Mouse (Mus musculus): ENCODE measurements around the gene Map2k5.

Map2k5 gene

DNA sequence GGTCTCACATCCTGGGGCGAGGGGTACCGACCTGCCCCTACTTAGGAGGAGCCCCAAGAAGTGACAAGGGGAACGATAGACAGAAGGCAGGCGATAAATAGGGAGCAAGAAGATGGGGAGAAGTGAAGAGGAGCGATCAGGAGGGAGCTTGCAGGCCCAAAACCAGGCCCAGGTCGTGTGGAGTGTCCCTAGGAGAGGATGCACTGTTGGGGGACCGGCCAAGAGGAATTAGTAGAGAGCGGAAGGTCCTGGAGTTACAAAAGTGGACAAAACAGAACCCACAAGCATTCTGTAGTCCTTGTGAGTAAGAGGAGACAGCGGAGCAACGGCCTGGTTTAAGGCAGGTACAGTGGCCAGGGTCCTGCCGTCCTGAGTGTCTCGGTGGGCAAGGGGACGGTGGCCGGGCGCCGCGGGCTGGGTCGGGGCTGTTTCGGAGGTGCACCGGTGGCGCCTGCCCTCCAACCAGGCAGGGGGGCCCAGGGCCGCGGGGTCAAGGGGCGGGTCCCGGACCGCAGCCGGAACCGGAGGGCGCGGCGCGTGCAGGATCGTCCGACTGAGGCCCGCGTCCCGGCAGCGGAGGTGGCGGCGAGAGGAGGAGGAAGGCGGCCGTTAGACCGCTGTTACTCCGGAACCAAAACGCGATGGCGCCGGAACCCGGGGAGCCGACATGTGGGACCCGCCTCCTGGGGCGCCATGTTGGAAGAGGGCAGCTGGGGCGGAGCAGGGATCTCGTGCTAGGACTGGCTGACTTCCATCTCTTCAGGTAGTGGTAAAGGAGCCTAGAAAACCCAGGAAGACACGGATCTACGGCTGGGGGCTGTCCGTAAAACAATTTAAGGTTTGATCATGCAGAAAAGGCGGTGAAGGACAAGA is at the start of gene Map2k5:
Gene Map2k5, minus strand, starts transcription at position 633 of the 873 bp plus-strand sequence.
- peak; percentile 85 for DNase-seq (ENCODE audit: low spot score)

DNA sequence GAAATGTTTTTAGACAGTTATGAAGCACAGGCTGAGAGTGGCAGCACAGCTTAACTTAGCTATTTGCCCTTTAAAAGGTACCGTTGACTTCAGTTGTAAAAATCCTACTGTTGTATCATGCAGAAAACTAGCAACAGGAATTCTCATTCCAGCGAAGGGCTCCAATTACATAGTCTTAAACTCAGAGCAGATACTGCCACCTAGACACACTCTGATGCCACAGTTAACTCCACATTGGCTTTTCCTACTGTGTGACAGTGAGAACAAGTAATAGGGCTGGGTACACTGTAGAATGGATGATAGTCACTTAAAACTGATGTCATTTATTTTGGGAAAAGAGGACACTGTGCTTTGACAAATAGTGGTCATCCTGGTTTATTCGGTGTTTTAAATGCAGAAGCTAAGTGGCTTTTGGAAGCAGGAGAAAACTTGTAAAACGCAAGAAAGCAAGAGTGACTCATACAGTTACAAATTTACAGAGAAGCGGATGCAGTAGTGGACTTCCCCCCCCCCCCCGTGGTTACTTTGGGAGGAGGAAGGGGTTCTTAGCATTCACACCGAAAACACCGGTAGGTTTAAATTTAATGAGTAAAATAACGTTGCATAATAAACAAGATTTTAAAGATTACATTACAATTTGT is 43.5 kb upstream of the Map2k5 start:
- DNase-seq (ENCODE audit: low spot score), result no peak

DNA sequence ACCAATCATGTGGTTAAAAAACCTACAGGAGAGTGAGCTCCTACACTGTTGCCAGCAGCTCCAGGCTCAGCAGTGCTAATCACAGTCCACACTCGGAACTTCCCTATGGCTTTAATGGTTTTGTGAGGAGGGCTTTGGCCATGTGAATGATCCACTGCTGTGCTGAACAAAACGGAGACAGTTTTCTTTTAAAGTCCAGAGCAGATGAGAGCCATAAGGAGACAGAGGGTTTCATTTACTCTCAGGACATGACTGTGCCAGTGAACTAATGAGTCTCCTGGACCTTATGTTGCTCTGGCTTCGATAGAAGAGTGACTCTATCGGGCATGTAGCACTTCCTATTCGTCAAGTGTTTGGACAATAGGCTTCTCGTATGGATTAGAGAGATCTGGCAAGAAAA is 42.7 kb upstream of the Map2k5 start:
- DNase-seq (ENCODE audit: low spot score), result no peak

DNA sequence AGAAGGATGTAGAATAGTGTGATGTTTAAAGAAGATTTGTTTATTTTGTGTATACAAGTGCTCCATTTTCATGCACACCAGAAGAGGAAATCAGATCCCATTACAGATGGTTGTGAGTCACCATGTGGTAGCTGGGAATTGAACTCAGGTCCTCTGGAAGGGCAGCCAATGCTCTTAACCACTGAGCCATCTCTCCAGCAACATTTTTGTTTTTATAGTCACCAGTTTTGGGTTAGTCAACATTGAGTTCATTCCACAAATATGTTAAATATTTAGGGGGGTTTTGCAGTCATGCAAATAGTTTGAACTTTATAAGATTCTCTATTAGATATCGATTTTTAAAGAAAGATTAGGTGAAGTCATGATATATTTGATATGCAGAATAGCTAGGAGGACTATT is 22.5 kb upstream of the Map2k5 start:
- DNase-seq (ENCODE audit: low spot score), result no peak

DNA sequence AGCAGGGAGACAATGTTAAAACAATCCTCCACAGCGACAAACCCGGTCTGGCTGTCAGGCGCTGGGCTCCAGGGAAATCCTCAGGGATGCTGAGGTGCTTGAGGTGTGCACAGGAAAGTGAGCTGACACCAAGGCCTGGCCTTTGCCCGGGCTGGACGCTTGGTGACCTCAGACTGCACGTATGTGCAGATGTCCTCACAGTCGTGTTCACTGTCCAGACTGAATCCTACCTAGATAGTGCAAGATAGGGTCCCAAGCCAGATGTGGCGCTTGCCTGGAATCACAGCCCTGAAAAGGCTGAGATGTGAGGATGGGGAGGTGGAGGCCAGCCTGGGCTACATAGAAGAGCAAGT is 21.7 kb upstream of the Map2k5 start:
- DNase-seq (ENCODE audit: low spot score), result no peak

DNA sequence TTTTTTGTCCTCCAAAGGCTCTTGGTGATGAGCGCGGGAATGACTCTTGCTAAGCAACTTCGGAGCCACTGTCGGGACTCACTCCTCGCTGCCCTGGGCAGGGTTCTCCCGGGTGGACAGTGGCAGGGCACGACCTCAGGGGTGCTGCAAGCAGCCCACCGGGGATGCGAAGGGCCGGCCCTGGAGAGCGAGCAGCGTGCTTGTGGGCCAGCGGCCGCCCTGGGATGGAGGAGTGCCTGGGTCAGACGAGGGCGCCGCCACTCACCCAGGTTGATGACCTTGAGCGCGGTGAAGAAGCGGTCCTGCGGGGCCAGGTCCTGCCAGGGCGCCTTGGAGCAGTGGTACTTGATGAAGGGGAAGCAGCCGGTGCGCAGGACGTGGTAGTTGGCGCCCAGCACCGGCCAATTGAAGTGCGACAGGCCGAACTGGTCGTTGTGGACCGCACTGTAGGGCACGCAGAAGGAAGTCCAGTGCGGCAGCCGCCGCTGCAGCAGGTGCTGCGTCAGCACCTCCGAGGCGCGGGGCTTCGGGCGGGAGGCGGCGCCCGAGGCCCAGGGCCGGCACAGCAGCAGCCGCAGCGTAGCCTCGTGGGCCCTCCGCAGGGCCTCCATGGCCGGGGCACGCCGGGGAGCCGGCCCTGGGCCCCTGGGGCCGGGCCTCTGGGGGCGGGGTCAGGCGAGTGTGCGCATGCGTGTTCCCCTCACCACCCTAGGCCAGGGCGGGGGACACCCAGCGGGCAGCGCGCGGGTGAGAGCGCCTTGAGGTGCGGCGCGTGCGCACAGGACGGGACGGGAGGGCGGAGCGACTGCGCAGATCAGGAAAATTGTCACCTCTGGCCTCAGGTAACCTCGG is 21.1 kb upstream of the Map2k5 start, which contains the start of gene 2300009A05Rik:
Gene 2300009A05Rik, minus strand, starts transcription at position 636 of the 852 bp plus-strand sequence.
- peak; percentile 96 for DNase-seq (ENCODE audit: low spot score)

DNA sequence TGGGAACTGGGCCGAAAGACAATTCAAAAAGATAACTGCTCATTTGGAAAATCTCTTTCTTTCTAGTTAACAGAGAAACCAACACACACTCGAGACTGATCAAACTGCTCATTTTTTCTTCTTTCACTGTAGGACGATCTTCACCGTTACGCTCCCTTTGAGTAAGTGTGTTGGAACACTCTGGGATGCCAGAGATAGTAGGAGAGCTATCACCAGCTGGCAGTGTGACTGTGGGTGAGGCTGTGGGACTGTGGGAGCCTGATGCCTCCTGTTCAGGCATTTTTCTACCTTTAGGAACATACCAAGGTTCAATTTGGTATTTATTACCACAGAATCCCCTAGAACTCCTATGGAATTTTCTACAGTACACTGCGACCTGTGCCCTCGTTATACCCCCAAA is 17.9 kb upstream of the Map2k5 start:
- no peak for DNase-seq (ENCODE audit: low spot score)

DNA sequence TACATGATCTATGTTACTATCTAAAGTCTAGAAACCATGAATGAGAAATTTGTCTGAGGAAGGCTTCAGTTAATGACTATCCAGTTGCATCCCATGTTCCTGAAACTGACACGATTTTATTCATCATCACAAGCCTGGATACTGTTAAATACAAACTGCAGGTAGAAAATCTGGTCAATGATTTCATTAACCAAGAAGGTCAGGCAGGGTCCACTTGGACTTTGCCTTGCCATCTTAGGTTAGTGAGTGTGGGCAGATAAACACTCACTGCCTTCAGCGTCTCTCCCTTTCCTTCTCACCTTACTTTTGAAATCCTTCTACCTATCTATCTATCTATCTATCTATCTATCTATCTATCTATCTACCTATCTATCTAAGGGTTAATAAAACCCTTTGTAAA is 13.6 kb upstream of the Map2k5 start:
- DNase-seq (ENCODE audit: low spot score), result no peak

DNA sequence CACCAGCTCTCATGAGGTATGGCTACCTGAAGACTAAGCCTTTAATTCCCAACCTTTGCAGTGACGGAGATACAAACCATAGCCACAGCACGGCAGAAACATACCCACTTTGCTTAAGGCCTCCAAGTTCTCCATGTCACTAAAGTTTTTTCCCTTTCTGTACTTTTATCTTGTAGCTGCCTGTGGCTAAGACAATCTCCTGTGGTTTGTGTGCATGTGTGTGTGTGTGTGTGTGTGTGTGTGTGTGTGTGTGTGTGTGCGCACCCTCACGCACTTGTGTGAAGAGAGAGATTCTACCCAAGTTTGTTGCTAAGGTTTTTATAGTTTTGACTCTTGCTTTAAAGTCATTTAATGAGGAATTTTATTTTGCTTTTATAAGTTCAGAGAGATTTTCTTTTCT is 5.1 kb upstream of the Map2k5 start:
- DNase-seq (ENCODE audit: low spot score), result no peak

DNA sequence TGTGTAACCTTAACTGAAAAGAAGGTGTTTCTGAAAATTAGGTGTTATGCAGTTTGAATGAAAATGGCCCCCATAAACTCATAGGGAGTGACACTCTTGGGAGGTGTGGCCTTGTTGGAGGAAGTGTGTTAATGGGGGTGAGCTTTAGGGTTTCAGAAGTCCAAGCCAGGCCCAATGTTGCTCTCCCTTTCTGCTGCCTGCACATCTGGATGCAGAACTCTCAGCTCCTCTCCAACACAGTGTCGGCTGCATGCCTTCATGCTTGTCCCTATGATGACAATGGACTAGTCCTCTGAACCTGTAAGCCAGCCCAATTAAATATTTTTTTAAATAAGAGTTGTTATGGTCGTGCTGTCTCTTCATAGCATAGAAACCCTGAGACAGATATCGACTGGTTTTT is 2.6 kb upstream of the Map2k5 start:
- no peak for DNase-seq (ENCODE audit: low spot score)

DNA sequence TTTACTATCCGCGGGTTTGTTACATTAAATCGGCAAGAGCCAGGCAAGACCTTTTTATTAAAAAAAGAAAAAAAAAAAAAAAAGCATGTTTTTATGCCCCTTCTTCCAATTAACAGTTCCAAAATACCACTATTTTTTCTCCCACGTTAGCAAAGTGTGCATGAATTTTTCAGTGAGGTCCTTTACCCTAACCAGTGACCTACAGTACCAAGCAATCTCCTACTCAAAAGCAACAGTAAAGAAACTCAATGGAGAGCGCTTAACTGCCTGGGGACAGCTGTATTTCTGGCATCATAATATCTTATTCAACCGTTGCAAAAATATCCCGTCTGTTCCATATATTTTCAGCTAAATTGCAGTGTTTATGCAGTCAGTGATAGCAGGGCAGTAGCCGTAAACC is 472 bp upstream of the Map2k5 start:
- DNase-seq (ENCODE audit: low spot score), result no peak

DNA sequence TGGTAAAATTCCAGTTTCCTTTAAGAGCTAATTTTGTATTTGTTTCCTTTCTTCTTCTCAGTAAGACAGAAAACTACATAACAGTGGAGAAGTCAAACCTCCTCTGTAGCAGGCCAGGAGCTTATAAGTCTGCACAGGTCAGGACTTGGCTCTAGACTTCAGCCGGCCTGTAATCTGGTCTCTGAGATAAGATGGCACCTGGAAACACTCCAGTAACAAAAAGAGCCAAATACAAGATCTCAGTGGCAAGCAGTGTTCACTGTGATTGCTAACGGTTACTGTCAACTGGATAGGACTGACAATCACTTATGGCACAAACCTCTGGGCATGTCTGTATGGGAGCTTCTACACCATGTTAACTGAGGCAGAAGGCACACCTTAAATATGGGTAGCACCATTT is 4.4 kb downstream of the Map2k5 start:
- DNase-seq (ENCODE audit: low spot score), result no peak

DNA sequence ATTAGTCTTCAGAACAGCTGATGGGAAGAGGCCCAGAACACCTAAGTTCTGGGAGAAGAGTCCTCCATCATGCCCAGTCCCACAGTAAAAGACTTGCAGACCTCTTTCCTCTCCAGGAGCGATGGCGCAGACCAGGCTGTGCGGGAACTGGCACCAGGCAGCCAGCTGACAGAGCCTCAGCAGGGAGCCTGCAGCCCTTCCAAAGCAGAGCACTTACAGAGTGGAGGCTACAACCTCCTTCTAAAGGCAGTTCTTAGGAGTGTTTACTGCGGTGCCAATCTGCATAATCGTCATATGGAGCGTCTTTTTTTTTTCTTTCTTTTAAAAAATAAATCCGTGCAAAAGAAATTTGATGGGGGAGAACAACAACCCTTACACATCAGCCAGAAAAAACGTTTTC is 5.2 kb downstream of the Map2k5 start:
- no peak for DNase-seq (ENCODE audit: low spot score)

DNA sequence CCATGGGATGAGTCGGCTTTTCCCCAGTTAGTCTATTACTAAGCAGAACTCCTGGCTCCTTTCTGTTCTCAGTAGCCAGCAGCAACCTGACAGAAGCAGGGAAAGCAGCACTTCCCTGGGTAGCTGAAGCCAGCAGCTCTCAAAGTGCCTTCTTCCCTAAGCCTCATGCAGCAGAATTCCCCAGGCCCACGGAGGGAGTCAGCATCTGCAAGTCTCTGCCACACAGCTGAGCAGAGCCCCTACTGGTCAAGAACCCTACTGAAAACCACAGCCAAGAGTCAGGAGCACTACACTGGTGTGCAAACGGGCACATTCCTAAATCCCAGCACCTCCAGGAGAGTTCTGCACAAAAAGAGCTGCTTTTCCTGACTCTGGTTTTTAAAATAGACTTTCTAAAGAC is 17.3 kb downstream of the Map2k5 start:
- DNase-seq (ENCODE audit: low spot score), result no peak

DNA sequence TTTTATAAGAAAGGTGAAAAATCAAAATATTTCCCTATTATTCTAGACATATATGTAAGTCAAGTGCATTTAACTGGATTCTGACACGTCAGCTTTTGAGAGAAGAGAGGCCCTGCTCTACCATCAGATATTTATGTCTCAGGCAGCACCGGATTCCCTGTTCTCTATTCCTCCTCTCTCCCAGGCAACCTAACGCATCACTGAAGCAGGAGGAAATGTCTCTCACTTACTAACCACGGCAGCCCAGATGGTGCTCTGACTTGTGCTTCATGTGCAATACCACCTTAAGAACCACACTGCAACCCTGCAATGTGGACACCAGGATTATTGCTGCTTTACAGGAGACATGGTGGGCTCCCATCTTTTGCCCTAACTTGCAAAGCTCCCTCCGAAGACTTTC is 18.7 kb downstream of the Map2k5 start:
- DNase-seq (ENCODE audit: low spot score), result no peak

DNA sequence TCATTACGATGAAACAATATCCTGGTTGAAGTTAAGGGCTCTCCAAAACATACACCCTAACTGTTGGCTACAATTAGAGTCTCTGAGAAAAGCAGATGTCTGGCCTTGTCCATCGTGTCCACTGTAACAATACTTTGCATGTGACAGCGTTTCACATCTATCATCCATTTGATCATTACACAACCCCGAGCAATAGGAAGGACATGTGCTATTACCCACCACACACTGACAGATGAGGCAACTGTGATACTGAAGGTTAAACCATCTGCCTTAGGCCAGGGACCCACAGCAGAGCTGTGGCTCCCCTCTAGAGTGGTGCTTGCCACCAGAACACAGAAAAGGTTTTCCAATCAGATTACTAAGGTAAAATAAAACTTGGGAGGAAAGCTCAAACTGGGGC is 21.0 kb downstream of the Map2k5 start:
- DNase-seq (ENCODE audit: low spot score), result no peak

DNA sequence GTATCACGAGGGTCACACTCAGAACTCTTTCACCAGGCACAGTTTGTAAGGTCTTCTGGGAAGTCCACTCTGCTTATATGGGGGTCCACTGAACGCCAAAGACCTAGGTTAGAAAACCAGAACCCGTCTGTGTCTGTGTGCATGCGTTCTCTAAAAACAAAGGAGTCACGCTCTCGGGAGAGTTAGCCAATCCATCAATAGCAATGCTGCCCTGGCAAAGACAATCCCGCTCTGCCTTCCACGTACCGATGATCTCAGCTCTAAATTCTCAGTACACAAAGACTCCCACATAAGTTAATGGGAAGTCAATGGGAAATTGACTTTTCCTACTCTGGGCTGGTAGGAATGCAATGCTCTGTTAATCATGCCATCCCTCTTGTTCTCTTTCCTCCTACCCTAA is 21.4 kb downstream of the Map2k5 start:
- no peak for DNase-seq (ENCODE audit: low spot score)

DNA sequence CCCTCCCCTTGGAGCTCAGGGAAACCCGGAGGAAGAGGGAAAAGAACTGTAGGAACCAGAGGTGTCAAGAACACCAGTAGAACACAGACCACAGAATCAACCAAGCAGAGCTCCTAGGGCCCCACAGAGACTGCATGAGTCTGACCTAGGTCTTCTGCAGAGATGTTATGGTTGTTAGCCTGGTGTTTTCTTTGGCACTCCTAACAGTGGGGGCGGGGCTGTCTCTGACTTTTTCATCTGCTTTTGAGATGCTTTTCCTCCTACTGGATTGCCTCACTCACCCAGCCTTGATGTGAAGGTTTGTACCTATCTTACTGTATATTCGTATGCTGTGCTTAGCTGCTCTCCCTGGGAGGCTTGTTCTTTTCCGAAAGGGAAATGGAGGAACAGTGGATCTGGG is 23.5 kb downstream of the Map2k5 start:
- DNase-seq (ENCODE audit: low spot score), result no peak

DNA sequence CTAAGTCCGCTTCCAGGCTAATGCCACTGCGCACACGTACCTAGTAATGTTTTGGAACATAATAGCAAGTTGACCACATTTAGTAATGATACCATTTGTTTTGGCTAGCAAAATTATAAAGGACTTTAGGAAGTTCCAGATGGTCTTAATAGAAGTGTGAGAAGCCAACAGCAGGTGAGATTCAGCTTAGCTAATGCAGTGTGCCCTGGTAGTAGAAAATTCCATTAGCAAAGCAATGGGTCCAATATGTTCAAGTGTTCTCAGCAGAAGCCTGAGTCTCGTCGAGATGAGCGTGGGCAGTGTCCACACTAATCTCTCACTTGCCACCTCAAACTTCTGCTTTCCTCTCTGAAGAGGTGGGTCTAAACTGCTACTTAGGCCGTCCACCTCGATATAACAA is 27.7 kb downstream of the Map2k5 start:
- no peak for DNase-seq (ENCODE audit: low spot score)

DNA sequence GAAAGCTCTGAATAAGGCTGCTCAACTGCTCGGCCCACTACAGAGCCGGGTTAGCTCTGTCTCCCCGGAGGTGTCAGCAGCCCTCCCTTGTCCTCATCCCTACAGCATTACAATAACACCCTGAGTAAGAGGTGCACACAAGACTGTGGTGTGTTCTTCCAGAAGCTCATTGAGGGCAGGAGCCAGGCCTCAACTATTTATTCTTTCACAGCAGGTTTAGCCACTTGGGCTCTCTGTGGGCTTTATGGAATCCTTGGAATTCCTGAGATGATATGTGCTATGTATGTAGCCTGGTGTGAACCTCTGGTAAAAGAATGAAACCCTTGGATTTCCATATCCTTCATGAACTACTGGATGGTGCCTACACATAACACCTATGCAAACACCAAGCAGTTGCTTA is 28.5 kb downstream of the Map2k5 start:
- no peak for DNase-seq (ENCODE audit: low spot score)

DNA sequence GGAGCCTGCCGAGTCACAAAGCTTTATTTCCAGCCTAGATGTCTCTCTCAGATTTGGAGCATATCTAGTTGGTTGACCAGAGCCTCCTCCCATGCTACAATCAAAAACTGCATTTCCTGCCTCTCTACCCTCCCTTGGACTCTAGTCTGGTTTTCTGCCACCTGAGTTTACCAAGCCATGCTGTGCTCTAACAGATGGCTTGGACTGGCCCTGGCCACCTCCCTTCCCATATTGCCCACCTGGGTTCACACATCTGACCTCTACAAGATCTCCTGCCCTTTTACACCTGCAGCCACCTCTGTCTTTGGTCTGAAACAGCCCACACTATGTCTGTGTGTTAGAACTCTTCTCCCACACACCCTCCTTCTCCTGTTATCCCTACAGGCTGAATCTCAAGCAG is 29.6 kb downstream of the Map2k5 start:
- no peak for DNase-seq (ENCODE audit: low spot score)

DNA sequence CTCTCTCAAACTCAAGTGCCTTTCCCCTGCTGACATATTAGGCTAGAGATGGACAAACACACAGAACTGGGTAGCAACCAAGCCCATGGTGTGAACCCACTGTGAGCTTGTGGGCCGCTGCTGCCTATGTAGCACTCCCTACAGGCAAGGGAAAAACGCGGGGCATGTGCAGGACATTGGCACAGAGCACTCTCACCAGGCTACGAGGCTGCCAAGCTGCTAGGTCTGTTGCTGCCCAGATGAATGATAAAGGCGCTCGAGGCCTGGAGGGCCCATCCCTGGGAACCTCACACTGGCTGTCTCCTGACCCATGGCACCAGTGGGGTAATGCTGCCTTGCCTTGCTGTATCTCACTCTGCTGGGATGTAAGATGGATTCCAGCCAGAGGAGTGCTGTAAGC is 31.7 kb downstream of the Map2k5 start:
- no peak for DNase-seq (ENCODE audit: low spot score)

DNA sequence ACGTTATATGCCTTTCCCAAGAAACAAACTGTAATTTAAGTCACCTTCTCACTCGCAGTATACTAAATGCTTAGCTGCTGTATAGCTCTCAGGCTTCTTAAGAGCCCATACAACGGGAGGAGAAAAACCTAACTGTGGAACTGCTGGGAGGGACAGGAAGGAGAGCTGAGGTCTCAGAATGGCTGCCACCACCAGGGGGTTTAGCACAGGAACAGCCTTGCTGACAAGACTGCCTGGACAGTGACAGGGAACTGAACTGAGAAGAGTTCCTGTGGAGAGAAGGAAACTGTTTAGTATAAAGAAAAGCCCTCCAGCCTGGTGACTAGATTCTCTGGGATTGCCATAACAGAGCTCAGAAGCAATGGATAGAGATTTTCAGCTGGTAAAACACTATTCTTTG is 35.9 kb downstream of the Map2k5 start:
- DNase-seq (ENCODE audit: low spot score), result no peak

Data from ovary, postnatal 14 days (tissue).